Mouse (Mus musculus): Measurements from ENCODE around the gene Zgpat. TPM values are rescaled to one million over a fixed set of nuclear protein-coding genes. Genes with fewer than 3 reads are reported as not detected.
A peak's percentile ranks its signal among the peaks of the same experiment; 100 is the strongest.

Gene Zgpat
- polyA plus RNA-seq (2014; fragmentation: Nextera tagmentation; extraction: Ambion mirVana): 21.7 and 27.3 TPM in 2 replicates

GRCm38 (mm10) chr2:181364860-181365596 lies at the start of gene Zgpat, which contains the start of gene Arfrp1:
TSS of gene Zgpat (plus strand) at chr2:181364928.
TSS of gene Arfrp1 (minus strand) at chr2:181365404.
- peak within 1 kb of the TSS; percentile 97 for H3K4me2 ChIP-seq
- H3K4me1 ChIP-seq (ENCODE audit: control insufficient read depth, insufficient read depth, low read length): peaks cover 21% of the 10 kb centered on the region
- H3K9me3 ChIP-seq (replicated peaks; ENCODE audit: control insufficient read depth, low read length): no peaks in the 10 kb centered on the region
- H3K4me3 ChIP-seq (ENCODE audit: low read depth, low read length): peak within 1 kb of the TSS; percentile 94
- H3K27me3 ChIP-seq (ENCODE audit: control insufficient read depth, insufficient read depth, low read length): no peaks in the 10 kb centered on the region
- H3K27ac ChIP-seq (ENCODE audit: low read depth, low read length): peak within 1 kb of the TSS; percentile 90
- under 1% methylated on average over 68 of the region's 71 CpGs for WGBS (ENCODE audit: insufficient replicate concordance)
- peaks cover 17% of the 10 kb centered on the region for H3K36me3 ChIP-seq (ENCODE audit: control insufficient read depth, insufficient read depth, low read length)
- peak; percentile 82 for ATAC-seq (replicated peaks; ENCODE audit: insufficient number of reproducible peaks, low FRiP score, low TSS enrichment)
- H3K9ac ChIP-seq (ENCODE audit: low read depth, low read length): peak within 1 kb of the TSS; percentile 89

GRCm38 (mm10) chr2:181319248-181320102 lies 45.3 kb upstream of the Zgpat start, which contains the start of gene Rtel1:
TSS of gene Rtel1 (plus strand) at chr2:181319739.
- Histone ChIP-seq H3K9me3 (replicated peaks; ENCODE audit: control insufficient read depth, low read length) (no peaks in the 10 kb centered on the region), H3K36me3 (ENCODE audit: control insufficient read depth, insufficient read depth, low read length) (peaks cover 14% of the 10 kb centered on the region; the same call in 1 of the 2 replicates), H3K4me3 (ENCODE audit: low read depth, low read length) (peak within 1 kb of the TSS; percentile 64), H3K4me2 (peak within 1 kb of the TSS; percentile 90), H3K4me1 (ENCODE audit: control insufficient read depth, insufficient read depth, low read length) (peaks cover 7% of the 10 kb centered on the region), H3K9ac (ENCODE audit: low read depth, low read length) (peak within 1 kb of the TSS; percentile 77), H3K27ac (ENCODE audit: low read depth, low read length) (peak within 1 kb of the TSS; percentile 88), H3K27me3 (ENCODE audit: control insufficient read depth, insufficient read depth, low read length) (peaks cover 13% of the 10 kb centered on the region)
- WGBS (ENCODE audit: insufficient replicate concordance): 6% methylated on average over 40 of the region's 40 CpGs
- ATAC-seq (replicated peaks; ENCODE audit: insufficient number of reproducible peaks, low FRiP score, low TSS enrichment): peak; percentile 85

- no peak for ATAC-seq (replicated peaks; ENCODE audit: insufficient number of reproducible peaks, low FRiP score, low TSS enrichment)
- H3K27ac ChIP-seq (ENCODE audit: low read depth, low read length): peak overlapping the region; percentile 88
- H3K4me1 ChIP-seq (ENCODE audit: control insufficient read depth, insufficient read depth, low read length): peaks cover 7% of the 10 kb centered on the region
- peak overlapping the region; percentile 77 for H3K9ac ChIP-seq (ENCODE audit: low read depth, low read length)
- peak overlapping the region; percentile 90 for H3K4me2 ChIP-seq
- H3K27me3 ChIP-seq (ENCODE audit: control insufficient read depth, insufficient read depth, low read length): peaks cover 7% of the 10 kb centered on the region
- no peaks in the 10 kb centered on the region for H3K9me3 ChIP-seq (replicated peaks; ENCODE audit: control insufficient read depth, low read length)
- H3K36me3 ChIP-seq (ENCODE audit: control insufficient read depth, insufficient read depth, low read length): peaks cover 16% of the 10 kb centered on the region; the same call in 1 of the 2 replicates
- WGBS (ENCODE audit: insufficient replicate concordance): 13% methylated on average over 7 of the region's 7 CpGs
- peak overlapping the region; percentile 64 for H3K4me3 ChIP-seq (ENCODE audit: low read depth, low read length)
These were observed 44.6 kb upstream of the Zgpat start for GRCm38 (mm10) chr2:181320103-181320499.

GRCm38 (mm10) chr2:181322136-181322535 lies 42.6 kb upstream of the Zgpat start:
- no peak overlapping the region for H3K4me2 ChIP-seq
- H3K9me3 ChIP-seq (replicated peaks; ENCODE audit: control insufficient read depth, low read length): no peaks in the 10 kb centered on the region
- no peak for ATAC-seq (replicated peaks; ENCODE audit: insufficient number of reproducible peaks, low FRiP score, low TSS enrichment)
- H3K36me3 ChIP-seq (ENCODE audit: control insufficient read depth, insufficient read depth, low read length): peaks cover 28% of the 10 kb centered on the region
- H3K4me1 ChIP-seq (ENCODE audit: control insufficient read depth, insufficient read depth, low read length): peaks cover 7% of the 10 kb centered on the region
- WGBS (ENCODE audit: insufficient replicate concordance): 74% methylated on average over 5 of the region's 5 CpGs
- H3K27ac ChIP-seq (ENCODE audit: low read depth, low read length): no peak overlapping the region
- H3K9ac ChIP-seq (ENCODE audit: low read depth, low read length): no peak overlapping the region
- H3K4me3 ChIP-seq (ENCODE audit: low read depth, low read length): no peak overlapping the region
- H3K27me3 ChIP-seq (ENCODE audit: control insufficient read depth, insufficient read depth, low read length): peaks cover 2% of the 10 kb centered on the region; the same call in 1 of the 2 replicates

- WGBS (ENCODE audit: insufficient replicate concordance): 89% methylated on average over 2 of the region's 2 CpGs
- no peak overlapping the region for H3K9ac ChIP-seq (ENCODE audit: low read depth, low read length)
- H3K9me3 ChIP-seq (replicated peaks; ENCODE audit: control insufficient read depth, low read length): no peaks in the 10 kb centered on the region
- ATAC-seq (replicated peaks; ENCODE audit: insufficient number of reproducible peaks, low FRiP score, low TSS enrichment): no peak
- H3K27me3 ChIP-seq (ENCODE audit: control insufficient read depth, insufficient read depth, low read length): no peaks in the 10 kb centered on the region
- H3K36me3 ChIP-seq (ENCODE audit: control insufficient read depth, insufficient read depth, low read length): peaks cover 33% of the 10 kb centered on the region
- no peaks in the 10 kb centered on the region for H3K4me1 ChIP-seq (ENCODE audit: control insufficient read depth, insufficient read depth, low read length)
- H3K27ac ChIP-seq (ENCODE audit: low read depth, low read length): no peak overlapping the region
- no peak overlapping the region for H3K4me3 ChIP-seq (ENCODE audit: low read depth, low read length)
- H3K4me2 ChIP-seq: no peak overlapping the region
These were observed 38.6 kb upstream of the Zgpat start for GRCm38 (mm10) chr2:181326098-181326497.

- Histone ChIP-seq H3K27ac (ENCODE audit: low read depth, low read length) (no peak overlapping the region), H3K36me3 (ENCODE audit: control insufficient read depth, insufficient read depth, low read length) (peaks cover 17% of the 10 kb centered on the region), H3K9me3 (replicated peaks; ENCODE audit: control insufficient read depth, low read length) (no peaks in the 10 kb centered on the region), H3K9ac (ENCODE audit: low read depth, low read length) (no peak overlapping the region), H3K4me2 (no peak overlapping the region), H3K4me3 (ENCODE audit: low read depth, low read length) (no peak overlapping the region), H3K27me3 (ENCODE audit: control insufficient read depth, insufficient read depth, low read length) (no peaks in the 10 kb centered on the region), H3K4me1 (ENCODE audit: control insufficient read depth, insufficient read depth, low read length) (no peaks in the 10 kb centered on the region)
- no peak for ATAC-seq (replicated peaks; ENCODE audit: insufficient number of reproducible peaks, low FRiP score, low TSS enrichment)
These were observed 32.2 kb upstream of the Zgpat start for GRCm38 (mm10) chr2:181332542-181332941.

GRCm38 (mm10) chr2:181334023-181334422 lies 30.7 kb upstream of the Zgpat start:
- Histone ChIP-seq H3K36me3 (ENCODE audit: control insufficient read depth, insufficient read depth, low read length) (peaks cover 18% of the 10 kb centered on the region), H3K9ac (ENCODE audit: low read depth, low read length) (no peak overlapping the region), H3K4me3 (ENCODE audit: low read depth, low read length) (no peak overlapping the region), H3K4me2 (no peak overlapping the region), H3K27me3 (ENCODE audit: control insufficient read depth, insufficient read depth, low read length) (no peaks in the 10 kb centered on the region), H3K9me3 (replicated peaks; ENCODE audit: control insufficient read depth, low read length) (no peaks in the 10 kb centered on the region), H3K27ac (ENCODE audit: low read depth, low read length) (no peak overlapping the region), H3K4me1 (ENCODE audit: control insufficient read depth, insufficient read depth, low read length) (no peaks in the 10 kb centered on the region)
- ATAC-seq (replicated peaks; ENCODE audit: insufficient number of reproducible peaks, low FRiP score, low TSS enrichment): no peak
- WGBS (ENCODE audit: insufficient replicate concordance): 64% methylated on average over 3 of the region's 3 CpGs

- 87% methylated on average over 4 of the region's 4 CpGs for WGBS (ENCODE audit: insufficient replicate concordance)
- Histone ChIP-seq H3K27ac (ENCODE audit: low read depth, low read length) (no peak overlapping the region), H3K9ac (ENCODE audit: low read depth, low read length) (no peak overlapping the region), H3K4me2 (no peak overlapping the region), H3K27me3 (ENCODE audit: control insufficient read depth, insufficient read depth, low read length) (no peaks in the 10 kb centered on the region), H3K4me3 (ENCODE audit: low read depth, low read length) (no peak overlapping the region), H3K4me1 (ENCODE audit: control insufficient read depth, insufficient read depth, low read length) (no peaks in the 10 kb centered on the region), H3K36me3 (ENCODE audit: control insufficient read depth, insufficient read depth, low read length) (peaks cover 19% of the 10 kb centered on the region), H3K9me3 (replicated peaks; ENCODE audit: control insufficient read depth, low read length) (no peaks in the 10 kb centered on the region)
- ATAC-seq (replicated peaks; ENCODE audit: insufficient number of reproducible peaks, low FRiP score, low TSS enrichment): no peak
These were observed 24.3 kb upstream of the Zgpat start for GRCm38 (mm10) chr2:181340426-181340825.
